In the genomic region with DNA sequence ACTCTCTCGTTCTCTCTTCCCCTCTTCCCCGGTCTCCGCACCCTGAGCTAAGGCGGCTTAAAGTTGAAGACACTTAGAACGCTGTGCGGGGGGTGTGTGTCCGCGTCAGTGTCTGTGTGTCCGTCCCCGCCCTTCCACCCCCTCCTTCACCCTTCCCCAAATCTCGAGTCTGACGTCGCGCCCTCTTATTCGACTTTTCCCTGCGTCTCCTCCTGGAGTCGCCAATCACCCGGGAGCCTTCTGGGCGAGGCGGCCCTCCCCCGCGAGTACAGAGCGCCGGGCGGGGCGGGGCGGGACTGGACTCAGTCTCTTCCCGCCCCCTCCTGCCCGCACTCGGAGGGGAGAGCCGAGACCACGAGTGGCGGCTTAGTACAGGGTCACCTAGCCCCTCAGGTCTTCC, we compare ENCODE assay signal across 8 mouse cellular contexts. TPM values are rescaled to one million over a fixed set of nuclear protein-coding genes. Genes with fewer than 3 reads are reported as not detected.
DNase-seq lines count a peak whose midpoint lies in the region; ATAC-seq and TF ChIP-seq lines count a peak whose summit lies in the region.
"Had no signal": no experiment of that assay in that cellular context is flagged by ENCODE, and none has a peak within 500 bp of the region (broad histone marks: within the 10 kb centered on the region; RNA-seq: fewer than 3 reads in every experiment).

TSS of gene Irx3 (minus strand) at position 229 of the 400 bp plus-strand sequence.

- peak within 1 kb of the TSS; percentile 87 for H3K4me2 ChIP-seq in intestine, embryonic 14.5 days (ENCODE audit: low read length)
- peak within 1 kb of the TSS; percentile 68 for H3K4me2 ChIP-seq in liver, embryonic 15.5 days

- H3K27me3 ChIP-seq in intestine, embryonic 14.5 days (replicated peaks; ENCODE audit: control insufficient read depth, insufficient read depth, low read length): peaks cover 100% of the 10 kb centered on the region
- H3K27me3 ChIP-seq in liver, embryonic 15.5 days: peaks cover 100% of the 10 kb centered on the region

- no peaks in the 10 kb centered on the region for H3K36me3 ChIP-seq in intestine, embryonic 14.5 days (ENCODE audit: control insufficient read depth, insufficient read depth, low read length)
- H3K36me3 ChIP-seq in liver, embryonic 15.5 days (replicated peaks): no peaks in the 10 kb centered on the region

- peak; percentile 37 for ATAC-seq in intestine, embryonic 14.5 days (replicated peaks; ENCODE audit: low FRiP score, low TSS enrichment, low read depth)
- ATAC-seq in liver, embryonic 15.5 days (ENCODE audit: insufficient read depth): 0 out of 2 replicates have a peak, but pooled peaks have one; percentile 50

- peaks cover 21% of the 10 kb centered on the region; the same call in 1 of the 2 replicates for H3K4me1 ChIP-seq in intestine, embryonic 14.5 days (replicated peaks; ENCODE audit: control insufficient read depth, insufficient read depth, low read length)
- H3K4me1 ChIP-seq in liver, embryonic 15.5 days (replicated peaks): peaks cover 30% of the 10 kb centered on the region
- peaks cover 35% of the 10 kb centered on the region for H3K4me1 ChIP-seq in olfactory bulb, adult 2 months (ENCODE audit: control insufficient read depth, insufficient read depth, low read length)

- WGBS in intestine, embryonic 14.5 days: under 1% methylated on average over 33 of the region's 33 CpGs
- WGBS in liver, embryonic 15.5 days (ENCODE audit: insufficient replicate concordance): under 1% methylated on average over 33 of the region's 33 CpGs
- WGBS in olfactory bulb, adult 2 months: 1% methylated on average over 33 of the region's 33 CpGs

- peak; percentile 84 for DNase-seq in adrenal gland, postnatal 10 days
- DNase-seq in cerebellum, postnatal 36 days: peak; percentile 66 to 73
- peak; percentile 81 for DNase-seq in gastrocnemius, postnatal 25 days
- DNase-seq in intestine, embryonic 14.5 days (ENCODE audit: low spot score): no peak
- no peak for DNase-seq in frontal cortex, postnatal 14 days (ENCODE audit: low spot score in 2 of 2)

- H3K27ac ChIP-seq in intestine, embryonic 14.5 days (ENCODE audit: low read depth): no peak within 1 kb of the TSS
- H3K27ac ChIP-seq in liver, embryonic 15.5 days (replicated peaks): no peak within 1 kb of the TSS
- no peak within 1 kb of the TSS for H3K27ac ChIP-seq in olfactory bulb, adult 2 months (ENCODE audit: insufficient read depth, low read depth, low read length)
- H3K27ac ChIP-seq: macrophage had no signal

- TF ChIP-seq POLR2A in olfactory bulb, adult 2 months (IDR thresholded peaks at IDR 0.05; ENCODE audit: insufficient read depth, low read depth, low read length): no peak

- no peaks in the 10 kb centered on the region for H3K9me3 ChIP-seq in intestine, embryonic 14.5 days (ENCODE audit: control insufficient read depth, low read length)
- no peaks in the 10 kb centered on the region for H3K9me3 ChIP-seq in liver, embryonic 15.5 days (replicated peaks)

- H3K4me3 ChIP-seq in intestine, embryonic 14.5 days (ENCODE audit: low read depth, low read length): peak within 1 kb of the TSS; percentile 48
- H3K4me3 ChIP-seq in liver, embryonic 15.5 days (replicated peaks): peak within 1 kb of the TSS; percentile 47
- H3K4me3 ChIP-seq in olfactory bulb, adult 2 months (ENCODE audit: insufficient read depth, low read depth, low read length): peak within 1 kb of the TSS; percentile 29

- peak within 1 kb of the TSS; percentile 29; the same call in 1 of the 2 replicates for H3K9ac ChIP-seq in intestine, embryonic 14.5 days (ENCODE audit: low read length)
- H3K9ac ChIP-seq in liver, embryonic 15.5 days: no peak within 1 kb of the TSS

- no peak for TF ChIP-seq CTCF in olfactory bulb, adult 2 months (IDR thresholded peaks at IDR 0.05; ENCODE audit: insufficient read depth, low read depth, low read length)

RNA-seq across cellular contexts. Expression of gene Irx3, which starts in this region (rescaled TPM):
- total RNA-seq in adrenal gland, postnatal 10 days (2021): 1 to 10 TPM; 5.7 to 6.3 TPM
- 1 to 10 TPM in 1 of 2 experiments, under 1 TPM in 1; 0.46 to 3.4 TPM for total RNA-seq in gastrocnemius, postnatal 25 days (2021)
- polyA plus RNA-seq in intestine, embryonic 14.5 days (2014; fragmentation: Nextera tagmentation; extraction: Ambion mirVana): 0.31 and 0.59 TPM in 2 replicates
- 0.05 and 0.09 TPM in 2 replicates for polyA plus RNA-seq in liver, embryonic 15.5 days (2015; fragmentation: Nextera tagmentation; extraction: Ambion mirVana)
- not detected in 2 replicates for polyA plus RNA-seq in olfactory bulb, adult 2 months (2012; ENCODE audit: insufficient read depth, insufficient read length, low replicate concordance, missing spikeins)
- polyA plus RNA-seq: macrophage had no signal

Comparison
In these comparisons a context has a peak if more than half of its experiments do, and no peak if none do; other contexts are left out.
1. Peak in ATAC-seq, H3K4me3 ChIP-seq, H3K9ac ChIP-seq and H3K4me2 ChIP-seq in intestine, embryonic 14.5 days; RNA of the gene not detected or under 1 TPM.
2. Peak in ATAC-seq, H3K4me3 ChIP-seq and H3K4me2 ChIP-seq in liver, embryonic 15.5 days; RNA of the gene not detected or under 1 TPM.
3. DNase-seq: peak in adrenal gland, postnatal 10 days (single experiment), cerebellum, postnatal 36 days (2 of 2) and gastrocnemius, postnatal 25 days (single experiment); none in intestine, embryonic 14.5 days (single experiment) and frontal cortex, postnatal 14 days (0 of 2).
4. Peak in every context shown above with its lines, with median percentiles within 50 percentile points of each other: H3K4me3 ChIP-seq.